In the genomic region with DNA sequence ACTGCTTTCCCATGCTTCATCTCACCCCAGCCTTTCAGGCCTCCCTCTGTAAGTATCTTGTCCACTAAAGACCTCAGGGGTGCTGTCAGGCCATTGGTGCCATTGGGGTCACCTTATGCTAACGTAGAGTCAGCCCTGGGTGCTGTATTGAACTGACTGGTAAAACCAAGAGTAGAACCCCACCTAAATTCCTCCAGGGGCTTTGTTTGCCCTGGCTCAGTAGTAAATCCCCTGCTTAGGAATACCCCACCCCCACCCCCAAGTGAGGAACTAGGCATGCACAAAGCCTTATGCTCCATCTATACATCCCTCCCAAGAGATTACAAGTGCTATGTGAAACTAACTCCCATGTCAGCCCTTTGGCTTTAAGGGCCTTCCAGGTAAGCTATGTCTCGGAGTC, we compare ENCODE assay signal across 17 mouse cellular contexts. TPM values are rescaled to one million over a fixed set of nuclear protein-coding genes. Genes with fewer than 3 reads are reported as not detected.
DNase-seq lines count a peak whose midpoint lies in the region; ATAC-seq and TF ChIP-seq lines count a peak whose summit lies in the region.
"Had no signal": no experiment of that assay in that cellular context is flagged by ENCODE, and none has a peak within 500 bp of the region (broad histone marks: within the 10 kb centered on the region; RNA-seq: fewer than 3 reads in every experiment).

No protein-coding gene starts in this region.

- H3K4me1 ChIP-seq in erythroblast, embryonic 14.5 days (ENCODE audit: control insufficient read depth) = peaks cover 86% of the 10 kb centered on the region
- peaks cover 18% of the 10 kb centered on the region for H3K4me1 ChIP-seq in heart, postnatal 0 days (ENCODE audit: control insufficient read depth, insufficient read depth)
- peaks cover 84% of the 10 kb centered on the region for H3K4me1 ChIP-seq in liver, embryonic 13.5 days (replicated peaks)
- peaks cover 7% of the 10 kb centered on the region; the same call in 1 of the 2 replicates for H3K4me1 ChIP-seq in embryonic facial prominence, embryonic 10.5 days
- peaks cover 13% of the 10 kb centered on the region for H3K4me1 ChIP-seq in intestine, embryonic 16.5 days (ENCODE audit: control insufficient read depth, insufficient read depth, low read length)

- TF ChIP-seq CTCF in heart, postnatal 0 days (IDR thresholded peaks at IDR 0.05; ENCODE audit: low read depth) = no peak

- H3K4me2 ChIP-seq in heart, postnatal 0 days (ENCODE audit: low read depth, low read length) = no peak overlapping the region
- peak overlapping the region; percentile 67 for H3K4me2 ChIP-seq in liver, embryonic 13.5 days
- no peak overlapping the region for H3K4me2 ChIP-seq in intestine, embryonic 16.5 days (ENCODE audit: low read depth, low read length)
- H3K4me2 ChIP-seq: kidney, embryonic 15.5 days; stomach, embryonic 15.5 days had no signal

- peak overlapping the region; percentile 37; the same call in 1 of the 2 replicates for H3K27ac ChIP-seq in heart, postnatal 0 days (ENCODE audit: low read depth)
- H3K27ac ChIP-seq in liver, embryonic 13.5 days = peak overlapping the region; percentile 96
- H3K27ac ChIP-seq in embryonic facial prominence, embryonic 10.5 days (replicated peaks) = no peak overlapping the region
- H3K27ac ChIP-seq in intestine, embryonic 16.5 days (ENCODE audit: low read length) = no peak overlapping the region
- H3K27ac ChIP-seq: kidney, embryonic 15.5 days; stomach, embryonic 15.5 days had no signal

- ATAC-seq in erythroblast, adult 5-6 weeks (replicated peaks; ENCODE audit: low FRiP score, poor library complexity, severe bottlenecking) = no peak
- ATAC-seq in heart, postnatal 0 days (ENCODE audit: insufficient read depth, low read depth) = no peak
- ATAC-seq in liver, embryonic 13.5 days (ENCODE audit: low read depth) = no peak
- no peak for ATAC-seq in intestine, embryonic 16.5 days
- ATAC-seq: CD4-positive, CD25-positive, alpha-beta regulatory T cell, adult 4 months; forebrain, embryonic 16.5 days had no signal

- H3K36me3 ChIP-seq in erythroblast, embryonic 14.5 days (ENCODE audit: control insufficient read depth) = peaks cover 84% of the 10 kb centered on the region
- H3K36me3 ChIP-seq in heart, postnatal 0 days (replicated peaks; ENCODE audit: control insufficient read depth, insufficient read depth, low read length) = 0 out of 2 replicates have a peak, but pooled peaks cover 6% of the 10 kb centered on the region
- H3K36me3 ChIP-seq in liver, embryonic 13.5 days = peaks cover 20% of the 10 kb centered on the region
- H3K36me3 ChIP-seq in embryonic facial prominence, embryonic 10.5 days (replicated peaks) = peaks cover 91% of the 10 kb centered on the region
- no peaks in the 10 kb centered on the region for H3K36me3 ChIP-seq in intestine, embryonic 16.5 days (ENCODE audit: control insufficient read depth, insufficient read depth, low read length)

- no peak overlapping the region for H3K9ac ChIP-seq in heart, postnatal 0 days (replicated peaks; ENCODE audit: low read depth, low read length)
- peak overlapping the region; percentile 65 for H3K9ac ChIP-seq in liver, embryonic 13.5 days
- no peak overlapping the region for H3K9ac ChIP-seq in intestine, embryonic 16.5 days (ENCODE audit: low read depth, low read length)
- H3K9ac ChIP-seq: kidney, embryonic 15.5 days; stomach, embryonic 15.5 days had no signal

- peak overlapping the region; percentile 53 for H3K4me3 ChIP-seq in erythroblast, embryonic 14.5 days (replicated peaks)
- H3K4me3 ChIP-seq in heart, postnatal 0 days (ENCODE audit: low read depth, low read length) = no peak overlapping the region
- H3K4me3 ChIP-seq in liver, embryonic 13.5 days (replicated peaks) = no peak overlapping the region
- H3K4me3 ChIP-seq in embryonic facial prominence, embryonic 10.5 days = no peak overlapping the region
- H3K4me3 ChIP-seq in intestine, embryonic 16.5 days (ENCODE audit: low read length) = no peak overlapping the region
- H3K4me3 ChIP-seq: kidney, embryonic 15.5 days; myocyte; stomach, embryonic 15.5 days had no signal

- no peak for DNase-seq in heart, postnatal 0 days (ENCODE audit: low spot score)
- no peak for DNase-seq in heart, adult 9 months (ENCODE audit: low spot score in 2 of 2)
- peak; percentile 76 for DNase-seq in ES-CJ7 (ENCODE audit: low read depth, low spot score)
- DNase-seq in liver, embryonic 13.5 days = no peak
- DNase-seq in embryonic facial prominence, embryonic 10.5 days (ENCODE audit: low spot score) = no peak
- DNase-seq: adrenal gland, postnatal 36 days; cerebellum, postnatal 10 days; heart, adult 11 months; thymus, adult 2 months had no signal

- no peak for TF ChIP-seq EP300 in heart, postnatal 0 days (IDR thresholded peaks at IDR 0.05; ENCODE audit: low read depth)

- H3K27me3 ChIP-seq in erythroblast, embryonic 14.5 days (ENCODE audit: control insufficient read depth) = no peaks in the 10 kb centered on the region
- H3K27me3 ChIP-seq in heart, postnatal 0 days (ENCODE audit: control insufficient read depth, insufficient read depth, low read length) = no peaks in the 10 kb centered on the region
- H3K27me3 ChIP-seq in liver, embryonic 13.5 days = no peaks in the 10 kb centered on the region
- no peaks in the 10 kb centered on the region for H3K27me3 ChIP-seq in embryonic facial prominence, embryonic 10.5 days (replicated peaks; ENCODE audit: low read depth, poor library complexity, severe bottlenecking)
- H3K27me3 ChIP-seq in intestine, embryonic 16.5 days (replicated peaks; ENCODE audit: control insufficient read depth, insufficient read depth, low read length) = no peaks in the 10 kb centered on the region
- H3K27me3 ChIP-seq: kidney, embryonic 15.5 days; stomach, embryonic 15.5 days had no signal

- no peaks in the 10 kb centered on the region for H3K9me3 ChIP-seq in erythroblast, embryonic 14.5 days (ENCODE audit: control insufficient read depth, low read length)
- no peaks in the 10 kb centered on the region for H3K9me3 ChIP-seq in heart, postnatal 0 days (replicated peaks; ENCODE audit: control insufficient read depth, low read length)
- no peaks in the 10 kb centered on the region for H3K9me3 ChIP-seq in liver, embryonic 13.5 days (replicated peaks)
- H3K9me3 ChIP-seq in embryonic facial prominence, embryonic 10.5 days = no peaks in the 10 kb centered on the region
- H3K9me3 ChIP-seq in intestine, embryonic 16.5 days (ENCODE audit: control insufficient read depth, low read length) = no peaks in the 10 kb centered on the region
- H3K9me3 ChIP-seq: kidney, embryonic 15.5 days; stomach, embryonic 15.5 days had no signal

- 100% methylated on average over 2 of the region's 2 CpGs for WGBS in heart, postnatal 0 days
- WGBS in liver, embryonic 13.5 days (ENCODE audit: insufficient replicate concordance) = 79% methylated on average over 2 of the region's 2 CpGs
- WGBS in embryonic facial prominence, embryonic 10.5 days = 90% methylated on average over 2 of the region's 2 CpGs
- WGBS in intestine, embryonic 16.5 days = 86% methylated on average over 2 of the region's 2 CpGs

RNA-seq across cellular contexts. Expression of a gene that starts 10.9 kb away (rescaled TPM):
- 41.9 and 46.0 TPM in 2 replicates for polyA plus RNA-seq in erythroblast, embryonic 14.5 days (2012)
- total RNA-seq in erythroblast, adult 5-6 weeks (2015; ENCODE audit: low replicate concordance) = 35.7 and 90.5 TPM in 2 replicates
- 51.5 and 54.9 TPM in 2 replicates for total RNA-seq in erythroblast, adult 5-6 weeks (2017; ENCODE audit: low replicate concordance)
- 49.5 and 78.3 TPM in 2 replicates for total RNA-seq in heart, postnatal 0 days (2014; rRNA removed; ENCODE audit: low replicate concordance)
- polyA plus RNA-seq in heart, postnatal 0 days (2015; fragmentation: Nextera tagmentation; extraction: Ambion mirVana) = 11.3 and 12.7 TPM in 2 replicates
- polyA plus RNA-seq in liver, embryonic 13.5 days (2015; fragmentation: Nextera tagmentation; extraction: Ambion mirVana) = 15.5 and 16.9 TPM in 2 replicates
- 73.1 and 84.1 TPM in 2 replicates for polyA plus RNA-seq in embryonic facial prominence, embryonic 10.5 days (2016; fragmentation: Nextera tagmentation; extraction: Ambion mirVana)
- polyA plus RNA-seq in intestine, embryonic 16.5 days (2015; fragmentation: Nextera tagmentation; extraction: Ambion mirVana) = 14.3 and 15.1 TPM in 2 replicates

RNA-seq across cellular contexts. Expression of a gene that starts 31.6 kb away (rescaled TPM):
- 0.13 and 0.39 TPM in 2 replicates for polyA plus RNA-seq in erythroblast, embryonic 14.5 days (2012)
- total RNA-seq in erythroblast, adult 5-6 weeks (2015; ENCODE audit: low replicate concordance) = 37.3 and 39.5 TPM in 2 replicates
- 39.3 and 42.3 TPM in 2 replicates for total RNA-seq in erythroblast, adult 5-6 weeks (2017; ENCODE audit: low replicate concordance)
- total RNA-seq in heart, postnatal 0 days (2014; rRNA removed; ENCODE audit: low replicate concordance) = 0.15 and 3.3 TPM in 2 replicates
- polyA plus RNA-seq in heart, postnatal 0 days (2015; fragmentation: Nextera tagmentation; extraction: Ambion mirVana) = 1.00 and 1.6 TPM in 2 replicates
- 3.5 and 4.1 TPM in 2 replicates for polyA plus RNA-seq in liver, embryonic 13.5 days (2015; fragmentation: Nextera tagmentation; extraction: Ambion mirVana)
- 4.7 and 4.9 TPM in 2 replicates for polyA plus RNA-seq in embryonic facial prominence, embryonic 10.5 days (2016; fragmentation: Nextera tagmentation; extraction: Ambion mirVana)
- 2.1 and 3.2 TPM in 2 replicates for polyA plus RNA-seq in intestine, embryonic 16.5 days (2015; fragmentation: Nextera tagmentation; extraction: Ambion mirVana)

RNA-seq across cellular contexts. Expression of a gene that starts 35.0 kb away (rescaled TPM):
- 0.74 and 1.2 TPM in 2 replicates for polyA plus RNA-seq in erythroblast, embryonic 14.5 days (2012)
- 11.1 and 16.7 TPM in 2 replicates for total RNA-seq in erythroblast, adult 5-6 weeks (2015; ENCODE audit: low replicate concordance)
- total RNA-seq in erythroblast, adult 5-6 weeks (2017; ENCODE audit: low replicate concordance) = 16.2 and 17.0 TPM in 2 replicates
- 33.4 and 44.6 TPM in 2 replicates for total RNA-seq in heart, postnatal 0 days (2014; rRNA removed; ENCODE audit: low replicate concordance)
- polyA plus RNA-seq in heart, postnatal 0 days (2015; fragmentation: Nextera tagmentation; extraction: Ambion mirVana) = 23.2 and 23.7 TPM in 2 replicates
- polyA plus RNA-seq in liver, embryonic 13.5 days (2015; fragmentation: Nextera tagmentation; extraction: Ambion mirVana) = 17.7 and 21.5 TPM in 2 replicates
- 32.0 and 32.7 TPM in 2 replicates for polyA plus RNA-seq in embryonic facial prominence, embryonic 10.5 days (2016; fragmentation: Nextera tagmentation; extraction: Ambion mirVana)
- 22.0 and 23.5 TPM in 2 replicates for polyA plus RNA-seq in intestine, embryonic 16.5 days (2015; fragmentation: Nextera tagmentation; extraction: Ambion mirVana)

RNA-seq across cellular contexts. Expression of a gene that starts 35.1 kb away (rescaled TPM):
- polyA plus RNA-seq in erythroblast, embryonic 14.5 days (2012) = 0.20 and 0.25 TPM in 2 replicates
- 1.3 and 2.3 TPM in 2 replicates for total RNA-seq in erythroblast, adult 5-6 weeks (2015; ENCODE audit: low replicate concordance)
- 2.6 and 5.7 TPM in 2 replicates for total RNA-seq in erythroblast, adult 5-6 weeks (2017; ENCODE audit: low replicate concordance)
- total RNA-seq in heart, postnatal 0 days (2014; rRNA removed; ENCODE audit: low replicate concordance) = 12.3 and 17.6 TPM in 2 replicates
- 9.1 and 11.9 TPM in 2 replicates for polyA plus RNA-seq in heart, postnatal 0 days (2015; fragmentation: Nextera tagmentation; extraction: Ambion mirVana)
- 8.8 and 10.2 TPM in 2 replicates for polyA plus RNA-seq in liver, embryonic 13.5 days (2015; fragmentation: Nextera tagmentation; extraction: Ambion mirVana)
- polyA plus RNA-seq in embryonic facial prominence, embryonic 10.5 days (2016; fragmentation: Nextera tagmentation; extraction: Ambion mirVana) = 19.0 and 21.2 TPM in 2 replicates
- 34.0 and 34.7 TPM in 2 replicates for polyA plus RNA-seq in intestine, embryonic 16.5 days (2015; fragmentation: Nextera tagmentation; extraction: Ambion mirVana)

RNA-seq across cellular contexts. Expression of a gene that starts 47.5 kb away (rescaled TPM):
- 0.47 and 0.75 TPM in 2 replicates for polyA plus RNA-seq in erythroblast, embryonic 14.5 days (2012)
- total RNA-seq in erythroblast, adult 5-6 weeks (2015; ENCODE audit: low replicate concordance) = 2.1 and 3.6 TPM in 2 replicates
- total RNA-seq in erythroblast, adult 5-6 weeks (2017; ENCODE audit: low replicate concordance) = 0.85 and 5.9 TPM in 2 replicates
- 70.5 and 99.3 TPM in 2 replicates for total RNA-seq in heart, postnatal 0 days (2014; rRNA removed; ENCODE audit: low replicate concordance)
- polyA plus RNA-seq in heart, postnatal 0 days (2015; fragmentation: Nextera tagmentation; extraction: Ambion mirVana) = 83.7 and 89.1 TPM in 2 replicates
- 36.9 and 38.5 TPM in 2 replicates for polyA plus RNA-seq in liver, embryonic 13.5 days (2015; fragmentation: Nextera tagmentation; extraction: Ambion mirVana)
- polyA plus RNA-seq in embryonic facial prominence, embryonic 10.5 days (2016; fragmentation: Nextera tagmentation; extraction: Ambion mirVana) = 119 and 121 TPM in 2 replicates
- polyA plus RNA-seq in intestine, embryonic 16.5 days (2015; fragmentation: Nextera tagmentation; extraction: Ambion mirVana) = 72.6 and 79.7 TPM in 2 replicates

Comparison
In these comparisons a context has a peak if more than half of its experiments do, and no peak if none do; other contexts are left out.
1. H3K27ac ChIP-seq: peak in heart, postnatal 0 days (single experiment) and liver, embryonic 13.5 days (single experiment); none in embryonic facial prominence, embryonic 10.5 days (single experiment) and intestine, embryonic 16.5 days (single experiment).